Mouse (Mus musculus): ENCODE measurements at regions not wholly inside any gene's neighbourhood (a gene's known extent, or its start where the extent isn't known, plus 50 kb on each side); places are given as distances from the start of the nearest gene placed in this dataset.

DNA sequence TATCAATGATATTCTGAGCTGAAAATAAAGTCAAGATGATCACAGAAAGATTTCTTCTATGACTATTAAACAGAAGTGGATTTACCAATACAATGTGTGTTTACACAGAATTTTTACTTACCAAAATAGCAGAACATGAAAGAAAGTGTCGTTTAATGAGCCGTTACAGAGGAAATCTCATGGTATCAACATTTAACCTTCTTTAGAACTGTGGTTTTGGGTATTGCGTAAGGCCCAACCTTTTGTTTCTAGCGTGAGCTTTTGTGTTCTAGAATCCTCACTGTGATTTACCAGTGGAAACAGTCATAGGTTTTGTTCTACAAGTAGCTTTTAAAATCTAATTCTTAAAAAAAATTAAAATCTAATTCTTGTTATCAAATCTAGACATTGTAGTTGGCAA lies 200.0 kb upstream of the Zwint start:
- no peaks in the 10 kb centered on the region for H3K27me3 ChIP-seq (ENCODE audit: control insufficient read depth, insufficient read depth, low read length)
- H3K4me3 ChIP-seq (ENCODE audit: low read depth, low read length): no peak overlapping the region
- DNase-seq (ENCODE audit: low spot score) (no peak), ATAC-seq (ENCODE audit: insufficient number of reproducible peaks, low FRiP score, low TSS enrichment, low read depth) (no peak)
- no peak overlapping the region for H3K27ac ChIP-seq (replicated peaks; ENCODE audit: low read depth, low read length)
- H3K4me1 ChIP-seq (ENCODE audit: control insufficient read depth, insufficient read depth, low read length): no peaks in the 10 kb centered on the region
- no peak overlapping the region for H3K9ac ChIP-seq (ENCODE audit: low read length)
- H3K4me2 ChIP-seq (ENCODE audit: low read depth, severe bottlenecking): no peak overlapping the region
- WGBS: 92% methylated on average over 4 of the region's 4 CpGs
- H3K36me3 ChIP-seq (ENCODE audit: control insufficient read depth, insufficient read depth, low read length): no peaks in the 10 kb centered on the region
- no peaks in the 10 kb centered on the region for H3K9me3 ChIP-seq (ENCODE audit: control insufficient read depth, low read length)

DNA sequence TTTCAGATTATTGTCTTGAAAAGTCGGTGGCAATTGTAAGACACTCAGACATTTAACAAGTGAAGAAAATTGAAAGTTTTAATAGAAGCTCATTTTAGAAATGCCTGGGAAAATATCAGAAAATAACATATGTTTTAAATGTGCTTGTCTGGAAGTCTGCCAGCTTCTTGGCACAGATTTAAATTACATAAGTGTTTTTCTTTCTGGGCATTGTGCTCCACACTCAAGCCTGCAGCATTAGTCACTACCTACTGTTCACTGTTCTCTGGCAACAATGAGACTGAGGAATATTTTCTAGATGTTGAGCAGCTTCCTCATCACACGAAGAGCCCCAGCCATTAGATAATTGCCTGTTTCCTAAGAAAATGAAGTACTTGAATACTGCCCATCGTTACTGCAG lies 170.3 kb upstream of the Zwint start:
- Histone ChIP-seq H3K4me1 (ENCODE audit: control insufficient read depth, insufficient read depth, low read length) (no peaks in the 10 kb centered on the region), H3K36me3 (ENCODE audit: control insufficient read depth, insufficient read depth, low read length) (no peaks in the 10 kb centered on the region), H3K9ac (ENCODE audit: low read length) (no peak overlapping the region), H3K4me2 (ENCODE audit: low read depth, severe bottlenecking) (no peak overlapping the region), H3K27me3 (ENCODE audit: control insufficient read depth, insufficient read depth, low read length) (no peaks in the 10 kb centered on the region), H3K27ac (replicated peaks; ENCODE audit: low read depth, low read length) (no peak overlapping the region), H3K4me3 (ENCODE audit: low read depth, low read length) (no peak overlapping the region), H3K9me3 (ENCODE audit: control insufficient read depth, low read length) (no peaks in the 10 kb centered on the region)
- no peak for ATAC-seq (ENCODE audit: insufficient number of reproducible peaks, low FRiP score, low TSS enrichment, low read depth)
- 70% methylated on average over 3 of the region's 3 CpGs for WGBS
- DNase-seq (ENCODE audit: low spot score): no peak

DNA sequence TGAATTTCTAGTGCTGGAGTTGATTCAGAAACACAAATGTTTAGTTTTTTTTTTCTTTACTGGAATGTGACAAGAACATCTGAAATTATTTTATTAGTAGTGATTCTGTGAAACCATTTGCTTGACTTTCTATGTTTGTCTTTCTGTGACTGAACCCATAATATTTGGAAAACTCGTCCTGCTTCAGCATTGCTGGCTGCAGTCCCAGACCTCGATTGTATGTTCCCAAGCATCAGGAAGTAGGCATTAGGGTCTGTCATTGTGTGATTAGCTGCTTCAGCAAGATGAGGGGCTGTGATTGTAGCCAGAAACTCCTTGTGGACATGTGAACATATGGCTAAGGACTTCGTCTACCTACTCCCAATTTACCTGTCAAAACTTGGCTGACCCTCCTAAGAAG lies 122.2 kb upstream of the Zwint start:
- WGBS: 72% methylated on average over 3 of the region's 3 CpGs
- Histone ChIP-seq H3K9me3 (ENCODE audit: control insufficient read depth, low read length) (no peaks in the 10 kb centered on the region), H3K4me1 (ENCODE audit: control insufficient read depth, insufficient read depth, low read length) (no peaks in the 10 kb centered on the region), H3K36me3 (ENCODE audit: control insufficient read depth, insufficient read depth, low read length) (no peaks in the 10 kb centered on the region), H3K27me3 (ENCODE audit: control insufficient read depth, insufficient read depth, low read length) (no peaks in the 10 kb centered on the region), H3K27ac (replicated peaks; ENCODE audit: low read depth, low read length) (no peak overlapping the region), H3K9ac (ENCODE audit: low read length) (no peak overlapping the region), H3K4me2 (ENCODE audit: low read depth, severe bottlenecking) (no peak overlapping the region), H3K4me3 (ENCODE audit: low read depth, low read length) (no peak overlapping the region)
- DNase-seq (ENCODE audit: low spot score) (no peak), ATAC-seq (ENCODE audit: insufficient number of reproducible peaks, low FRiP score, low TSS enrichment, low read depth) (no peak)

DNA sequence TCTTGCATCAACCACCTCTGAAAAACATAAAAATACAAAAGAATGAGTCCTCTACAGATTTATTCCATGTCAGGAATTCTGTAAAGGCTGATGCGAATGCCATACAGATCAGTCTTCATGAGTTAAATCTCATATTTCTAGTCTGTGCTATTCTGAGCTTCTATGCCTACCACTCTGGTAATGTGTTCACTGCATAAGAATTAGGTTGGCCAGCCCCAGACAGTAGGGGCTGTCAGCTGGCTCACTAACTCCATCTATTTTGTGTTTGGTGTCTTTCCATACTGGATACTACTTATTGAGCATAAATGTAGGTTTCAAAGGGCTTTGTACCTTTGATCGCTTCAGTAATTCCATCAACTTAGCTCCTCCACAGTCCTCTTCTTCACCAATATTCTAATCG lies 121.2 kb upstream of the Zwint start:
- no peaks in the 10 kb centered on the region for H3K4me1 ChIP-seq (ENCODE audit: control insufficient read depth, insufficient read depth, low read length)
- DNase-seq (ENCODE audit: low spot score) (no peak), ATAC-seq (ENCODE audit: insufficient number of reproducible peaks, low FRiP score, low TSS enrichment, low read depth) (no peak)
- H3K27me3 ChIP-seq (ENCODE audit: control insufficient read depth, insufficient read depth, low read length): no peaks in the 10 kb centered on the region
- no peak overlapping the region for H3K9ac ChIP-seq (ENCODE audit: low read length)
- no peaks in the 10 kb centered on the region for H3K36me3 ChIP-seq (ENCODE audit: control insufficient read depth, insufficient read depth, low read length)
- H3K4me3 ChIP-seq (ENCODE audit: low read depth, low read length): no peak overlapping the region
- H3K9me3 ChIP-seq (ENCODE audit: control insufficient read depth, low read length): no peaks in the 10 kb centered on the region
- no peak overlapping the region for H3K27ac ChIP-seq (replicated peaks; ENCODE audit: low read depth, low read length)
- WGBS: 91% methylated on average over 3 of the region's 3 CpGs
- no peak overlapping the region for H3K4me2 ChIP-seq (ENCODE audit: low read depth, severe bottlenecking)

DNA sequence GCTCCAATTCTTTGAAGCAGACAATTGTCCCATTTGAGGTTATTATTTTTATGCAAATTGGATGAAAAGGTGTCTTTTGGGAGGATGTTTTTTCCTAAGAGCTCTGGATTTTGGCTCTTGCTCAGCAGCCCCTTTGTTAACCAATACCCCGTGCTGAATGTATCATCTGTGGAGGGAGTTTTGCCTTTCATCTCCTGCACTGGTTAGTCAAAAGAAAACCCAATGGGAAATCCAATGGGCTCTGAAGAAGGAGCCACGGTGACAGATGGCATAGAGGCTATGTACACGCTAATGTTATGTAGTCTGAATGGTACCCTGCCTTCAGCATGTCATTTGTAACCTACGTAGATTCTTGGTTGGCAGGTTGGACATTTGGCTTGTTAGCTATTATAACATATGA lies 120.8 kb upstream of the Zwint start:
- WGBS: 89% methylated on average over 4 of the region's 4 CpGs
- DNase-seq (ENCODE audit: low spot score) (no peak), ATAC-seq (ENCODE audit: insufficient number of reproducible peaks, low FRiP score, low TSS enrichment, low read depth) (no peak)

DNA sequence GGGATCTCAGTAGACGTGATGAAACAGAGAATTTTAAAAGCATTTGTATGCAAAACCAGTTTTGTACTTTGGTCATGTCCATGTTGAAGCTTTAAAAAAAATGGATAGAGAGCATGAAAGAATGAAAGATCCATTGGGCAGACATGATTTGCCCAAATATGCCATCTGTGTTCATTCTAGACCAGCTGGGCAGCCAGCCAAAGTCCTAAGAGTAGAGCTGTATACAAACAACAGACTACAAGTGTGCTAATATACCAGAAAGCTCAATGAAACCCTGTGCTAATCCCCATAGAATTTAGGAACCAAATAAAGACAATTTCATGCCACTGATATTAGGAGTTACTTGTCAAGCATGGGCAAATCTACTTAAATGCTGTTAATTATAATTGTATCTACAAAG lies 105.1 kb upstream of the Zwint start:
- no peak for DNase-seq (ENCODE audit: low spot score)

More for the DNA sequence above, 120.8 kb upstream of the Zwint start:
- no peak overlapping the region for H3K4me2 ChIP-seq (ENCODE audit: low read depth, severe bottlenecking)
- H3K4me1 ChIP-seq (ENCODE audit: control insufficient read depth, insufficient read depth, low read length): no peaks in the 10 kb centered on the region
- no peaks in the 10 kb centered on the region for H3K27me3 ChIP-seq (ENCODE audit: control insufficient read depth, insufficient read depth, low read length)
- no peak overlapping the region for H3K27ac ChIP-seq (replicated peaks; ENCODE audit: low read depth, low read length)
- H3K36me3 ChIP-seq (ENCODE audit: control insufficient read depth, insufficient read depth, low read length): no peaks in the 10 kb centered on the region
- no peak overlapping the region for H3K9ac ChIP-seq (ENCODE audit: low read length)
- no peaks in the 10 kb centered on the region for H3K9me3 ChIP-seq (ENCODE audit: control insufficient read depth, low read length)
- H3K4me3 ChIP-seq (ENCODE audit: low read depth, low read length): no peak overlapping the region

DNA sequence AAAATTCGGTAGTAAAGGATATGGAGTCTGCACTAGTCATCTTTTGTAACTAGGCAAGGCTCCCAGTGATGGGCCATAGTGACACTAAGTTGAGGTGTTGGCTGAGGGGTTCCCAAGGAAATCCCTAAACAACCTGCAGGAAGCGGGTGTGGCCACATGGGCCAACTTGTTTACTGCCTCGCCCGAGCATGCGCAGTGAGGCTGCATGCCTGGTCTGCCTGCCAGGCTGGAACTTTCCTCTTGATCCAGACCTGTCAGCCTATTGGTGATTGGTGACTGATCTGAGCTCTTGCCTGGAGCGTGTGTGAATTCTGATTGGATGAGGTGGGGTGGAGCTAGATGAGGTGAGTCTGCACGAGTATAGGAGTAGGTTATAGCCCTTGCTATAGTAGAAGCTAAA lies 103.1 kb upstream of the Zwint start:
- DNase-seq (ENCODE audit: low spot score) (no peak), ATAC-seq (ENCODE audit: insufficient number of reproducible peaks, low FRiP score, low TSS enrichment, low read depth) (no peak)
- Histone ChIP-seq H3K4me2 (ENCODE audit: low read depth, severe bottlenecking) (no peak overlapping the region), H3K36me3 (ENCODE audit: control insufficient read depth, insufficient read depth, low read length) (no peaks in the 10 kb centered on the region), H3K27me3 (ENCODE audit: control insufficient read depth, insufficient read depth, low read length) (no peaks in the 10 kb centered on the region), H3K9me3 (ENCODE audit: control insufficient read depth, low read length) (no peaks in the 10 kb centered on the region), H3K9ac (ENCODE audit: low read length) (no peak overlapping the region), H3K27ac (replicated peaks; ENCODE audit: low read depth, low read length) (no peak overlapping the region), H3K4me1 (ENCODE audit: control insufficient read depth, insufficient read depth, low read length) (no peaks in the 10 kb centered on the region), H3K4me3 (ENCODE audit: low read depth, low read length) (no peak overlapping the region)
- 72% methylated on average over 7 of the region's 7 CpGs for WGBS

More for the DNA sequence above, 105.1 kb upstream of the Zwint start:
- Histone ChIP-seq H3K4me3 (ENCODE audit: low read depth, low read length) (no peak overlapping the region), H3K4me2 (ENCODE audit: low read depth, severe bottlenecking) (no peak overlapping the region), H3K4me1 (ENCODE audit: control insufficient read depth, insufficient read depth, low read length) (no peaks in the 10 kb centered on the region), H3K27me3 (ENCODE audit: control insufficient read depth, insufficient read depth, low read length) (no peaks in the 10 kb centered on the region), H3K27ac (replicated peaks; ENCODE audit: low read depth, low read length) (no peak overlapping the region), H3K9me3 (ENCODE audit: control insufficient read depth, low read length) (no peaks in the 10 kb centered on the region), H3K9ac (ENCODE audit: low read length) (no peak overlapping the region), H3K36me3 (ENCODE audit: control insufficient read depth, insufficient read depth, low read length) (no peaks in the 10 kb centered on the region)
- no peak for ATAC-seq (ENCODE audit: insufficient number of reproducible peaks, low FRiP score, low TSS enrichment, low read depth)
- 96% methylated on average over 1 of the region's 1 CpGs for WGBS

DNA sequence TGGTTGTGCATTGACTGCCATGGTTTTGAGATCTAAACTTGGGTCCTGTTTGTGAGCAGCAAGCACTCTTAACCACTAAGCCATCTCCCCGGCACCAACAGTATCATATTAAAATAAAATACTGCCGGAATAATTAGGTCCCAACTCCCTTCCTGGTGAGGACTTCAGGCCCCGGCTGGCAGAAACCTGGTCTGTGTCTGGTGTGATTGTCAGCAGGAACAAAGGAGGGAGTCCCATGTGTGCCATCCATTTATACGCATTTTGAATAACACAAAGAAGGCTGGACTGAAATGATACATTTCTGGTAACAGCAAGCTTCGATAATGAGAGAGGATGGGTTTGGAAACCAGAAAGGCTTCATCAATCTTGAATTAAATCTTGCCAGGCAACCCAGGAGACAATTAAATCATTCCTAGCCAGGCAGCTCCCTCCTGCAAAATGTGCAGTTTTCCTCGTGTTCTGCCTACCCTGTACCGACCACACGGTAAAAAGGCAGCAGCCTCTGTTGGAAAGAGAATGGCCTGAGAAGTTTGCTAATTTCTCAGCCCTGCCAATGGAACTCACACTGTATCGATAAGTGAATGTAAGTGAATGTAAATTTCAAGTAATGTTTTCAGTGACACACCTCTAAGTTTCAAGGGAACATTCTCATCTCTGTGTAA lies 80.5 kb upstream of the Zwint start:
- Histone ChIP-seq H3K9me3 (ENCODE audit: control insufficient read depth, low read length) (no peaks in the 10 kb centered on the region), H3K4me1 (ENCODE audit: control insufficient read depth, insufficient read depth, low read length) (no peaks in the 10 kb centered on the region), H3K4me3 (ENCODE audit: low read depth, low read length) (no peak overlapping the region), H3K27me3 (ENCODE audit: control insufficient read depth, insufficient read depth, low read length) (no peaks in the 10 kb centered on the region), H3K4me2 (ENCODE audit: low read depth, severe bottlenecking) (no peak overlapping the region), H3K9ac (ENCODE audit: low read length) (no peak overlapping the region), H3K27ac (replicated peaks; ENCODE audit: low read depth, low read length) (no peak overlapping the region), H3K36me3 (ENCODE audit: control insufficient read depth, insufficient read depth, low read length) (no peaks in the 10 kb centered on the region)
- ATAC-seq (ENCODE audit: insufficient number of reproducible peaks, low FRiP score, low TSS enrichment, low read depth) (no peak), DNase-seq (ENCODE audit: low spot score) (no peak)
- 73% methylated on average over 9 of the region's 9 CpGs for WGBS

DNA sequence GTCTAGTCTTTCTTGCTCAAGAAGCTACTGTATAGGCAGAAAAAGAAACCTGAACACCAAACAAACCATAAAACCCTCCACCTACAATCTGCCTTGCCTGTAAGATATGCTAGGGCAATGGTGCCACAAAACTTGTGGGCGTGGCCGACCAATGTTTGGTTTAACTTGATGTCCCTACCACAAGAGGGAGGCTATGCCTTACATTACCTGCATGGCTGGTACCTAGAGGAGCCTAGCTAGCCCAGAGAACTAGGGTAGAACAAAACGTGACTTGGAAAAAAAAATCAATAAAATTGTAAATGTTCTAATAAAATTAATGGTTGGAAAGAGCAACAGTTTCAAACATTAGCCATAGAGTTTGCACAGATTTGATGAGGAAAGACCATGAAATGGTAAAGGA lies 76.9 kb upstream of the Zwint start:
- Histone ChIP-seq H3K9ac (ENCODE audit: low read length) (no peak overlapping the region), H3K4me2 (ENCODE audit: low read depth, severe bottlenecking) (no peak overlapping the region), H3K27me3 (ENCODE audit: control insufficient read depth, insufficient read depth, low read length) (no peaks in the 10 kb centered on the region), H3K4me1 (ENCODE audit: control insufficient read depth, insufficient read depth, low read length) (no peaks in the 10 kb centered on the region), H3K36me3 (ENCODE audit: control insufficient read depth, insufficient read depth, low read length) (no peaks in the 10 kb centered on the region), H3K4me3 (ENCODE audit: low read depth, low read length) (no peak overlapping the region), H3K9me3 (ENCODE audit: control insufficient read depth, low read length) (no peaks in the 10 kb centered on the region), H3K27ac (replicated peaks; ENCODE audit: low read depth, low read length) (no peak overlapping the region)
- 82% methylated on average over 3 of the region's 3 CpGs for WGBS
- no peak for DNase-seq (ENCODE audit: low spot score)
- ATAC-seq (ENCODE audit: insufficient number of reproducible peaks, low FRiP score, low TSS enrichment, low read depth): no peak
